Mouse (Mus musculus): ENCODE data around the gene Sgsm2.
"Not testable (repeated sequence)": the region's sequence is repeated elsewhere in the genome, so short reads cannot be mapped to it uniquely, and the experiment has no call there.

Sgsm2 gene

DNA sequence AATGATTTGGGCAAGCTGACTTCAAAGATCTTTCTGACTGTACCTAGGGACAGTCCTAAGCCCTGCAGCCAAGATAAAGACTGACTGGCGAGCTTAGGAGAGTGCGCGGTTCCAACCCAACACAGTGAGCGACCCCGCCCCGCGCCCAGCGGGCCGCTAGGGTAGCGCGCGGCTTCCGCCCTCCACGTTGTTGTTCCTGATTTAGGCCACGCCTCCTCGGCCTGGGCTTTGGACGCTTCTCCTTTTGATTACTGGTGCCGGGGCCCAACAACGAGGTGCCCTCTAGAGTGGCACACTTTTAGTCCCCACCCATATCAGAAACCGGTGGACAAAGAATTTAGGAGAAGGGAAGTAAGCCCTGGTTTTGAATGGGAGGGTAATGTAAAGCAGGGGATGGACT is 67.0 kb downstream of the Sgsm2 start:
- DNase-seq (ENCODE audit: low spot score in 2 of 2), result peak; percentile 89 to 94

- DNase-seq (ENCODE audit: low spot score in 2 of 2), result peak in 1 of 2 experiments; percentile 63
Measured at GRCm38 (mm10) chr11:74828965-74829550, 67.8 kb downstream of the Sgsm2 start.

DNA sequence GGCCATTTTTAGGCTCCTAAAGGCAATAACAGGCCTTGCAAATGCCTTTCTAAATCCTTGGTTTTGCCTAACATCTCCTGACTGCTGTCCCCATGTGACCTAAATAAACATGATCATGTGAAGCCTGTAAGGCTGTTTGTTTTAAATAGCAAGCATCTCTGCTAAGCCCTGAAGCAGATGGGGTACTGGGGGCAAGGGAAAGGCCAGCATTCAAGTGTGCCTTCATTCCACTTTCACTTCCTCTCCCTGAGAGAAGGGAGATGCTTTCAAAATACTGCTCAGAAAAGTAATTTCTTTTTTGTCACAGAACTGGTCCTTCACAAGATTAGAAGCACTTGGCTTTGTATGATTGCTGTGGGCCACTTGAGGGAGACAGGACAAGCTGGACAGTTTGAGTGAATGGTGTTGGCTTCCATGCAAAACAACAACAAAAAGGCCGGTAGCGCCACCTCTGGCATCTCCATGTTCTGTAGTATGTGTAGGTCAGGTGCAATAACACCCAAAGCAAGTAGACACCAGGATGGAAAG is 68.4 kb downstream of the Sgsm2 start:
- DNase-seq (ENCODE audit: low spot score in 2 of 2), result peak in 1 of 2 experiments; percentile 73

GRCm38 (mm10) chr11:74827791-74828403 is 69.0 kb downstream of the Sgsm2 start:
- DNase-seq (ENCODE audit: low spot score in 2 of 2), result peak in 1 of 2 experiments; percentile 58

DNA sequence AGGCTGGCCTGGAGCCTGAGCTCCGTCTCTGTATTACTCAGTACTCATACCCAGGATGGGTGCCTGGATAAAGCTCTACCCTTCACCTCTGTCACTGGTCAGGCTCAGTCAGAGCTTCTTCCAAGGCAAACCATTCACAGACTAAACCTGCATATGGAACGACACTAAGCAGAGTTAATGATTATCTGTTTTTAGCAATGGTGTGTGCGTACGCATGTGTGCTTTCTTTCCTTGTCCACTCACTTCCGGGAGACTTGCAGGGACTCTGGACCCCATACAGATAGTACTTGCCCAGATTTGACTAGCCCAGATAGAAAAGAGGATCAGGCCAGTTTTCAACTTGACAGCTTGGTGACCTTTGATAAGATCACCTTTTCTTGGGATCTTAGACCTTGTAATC is 70.2 kb downstream of the Sgsm2 start:
- no peak for DNase-seq (ENCODE audit: low spot score in 2 of 2)

- peak in 1 of 2 experiments; percentile 57 for DNase-seq (ENCODE audit: low spot score in 2 of 2)
Measured at GRCm38 (mm10) chr11:74826151-74826550, 70.7 kb downstream of the Sgsm2 start.

- no peak for DNase-seq (ENCODE audit: low spot score in 2 of 2)
Measured at GRCm38 (mm10) chr11:74822746-74823440, 74.0 kb downstream of the Sgsm2 start.

DNA sequence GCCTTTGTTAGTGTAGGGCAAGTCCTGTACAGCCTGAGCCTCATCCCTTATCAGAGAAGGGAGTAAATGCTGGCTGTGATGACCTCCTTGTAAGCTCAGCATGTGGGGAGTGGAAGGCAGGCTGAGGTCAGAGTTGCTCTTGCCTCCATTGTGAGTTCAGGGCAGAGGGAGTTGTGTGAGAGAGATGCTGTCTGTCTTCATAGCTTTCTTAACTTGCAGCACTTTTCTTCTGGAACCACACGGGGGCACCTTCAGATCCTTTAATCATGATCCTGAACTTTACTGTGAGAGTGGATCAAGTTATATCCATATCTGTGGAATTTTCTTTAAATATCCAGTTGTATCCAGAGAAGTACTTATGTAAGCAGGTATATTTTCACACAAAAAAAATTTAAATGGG is 75.4 kb downstream of the Sgsm2 start:
- peak in 1 of 2 experiments; percentile 57 for DNase-seq (ENCODE audit: low spot score in 2 of 2)

DNA sequence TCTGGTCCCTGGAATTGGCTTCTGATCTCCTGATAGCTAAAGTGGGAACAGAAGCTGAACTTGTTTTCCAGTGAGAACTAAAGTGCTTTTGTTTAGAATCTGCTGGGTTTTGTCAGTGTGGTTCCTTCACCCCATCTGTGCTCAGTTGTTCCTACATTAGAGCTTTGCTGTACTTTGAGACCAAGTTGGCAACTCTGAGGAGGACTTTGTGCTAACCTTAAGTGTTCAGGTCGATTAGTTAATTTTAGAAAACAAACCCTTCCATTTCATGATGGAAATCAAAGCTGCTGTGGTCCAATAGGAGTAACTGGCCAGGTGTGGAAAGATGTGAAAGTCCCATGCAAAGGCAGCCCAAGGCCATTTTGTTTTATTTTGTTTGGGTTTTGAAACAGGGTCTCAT is 75.9 kb downstream of the Sgsm2 start:
- DNase-seq (ENCODE audit: low spot score in 2 of 2), result no peak

- no peak for DNase-seq (ENCODE audit: low spot score in 2 of 2)
Measured at GRCm38 (mm10) chr11:74815795-74816194, 81.1 kb downstream of the Sgsm2 start.

DNA sequence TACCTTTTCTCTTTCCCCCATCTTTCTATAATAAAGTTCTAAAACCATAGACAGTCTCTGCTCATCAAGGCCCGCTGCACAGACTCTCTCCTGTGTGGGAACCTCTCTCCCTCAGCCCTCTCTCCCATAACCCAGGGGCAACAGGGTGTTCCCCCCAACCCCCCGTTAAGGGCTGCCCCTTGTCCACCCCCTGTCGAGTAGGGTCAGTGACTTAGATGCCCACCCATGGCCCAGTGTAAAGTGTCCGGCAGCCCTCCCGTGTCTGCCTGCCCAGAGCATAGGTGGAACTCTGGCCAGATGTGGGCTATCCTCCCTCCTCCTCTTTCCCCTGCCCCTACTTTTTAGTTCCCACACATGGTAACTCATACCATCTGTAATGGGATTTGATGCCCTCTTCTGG is 85.3 kb downstream of the Sgsm2 start:
- no peak for DNase-seq (ENCODE audit: low spot score in 2 of 2)

DNA sequence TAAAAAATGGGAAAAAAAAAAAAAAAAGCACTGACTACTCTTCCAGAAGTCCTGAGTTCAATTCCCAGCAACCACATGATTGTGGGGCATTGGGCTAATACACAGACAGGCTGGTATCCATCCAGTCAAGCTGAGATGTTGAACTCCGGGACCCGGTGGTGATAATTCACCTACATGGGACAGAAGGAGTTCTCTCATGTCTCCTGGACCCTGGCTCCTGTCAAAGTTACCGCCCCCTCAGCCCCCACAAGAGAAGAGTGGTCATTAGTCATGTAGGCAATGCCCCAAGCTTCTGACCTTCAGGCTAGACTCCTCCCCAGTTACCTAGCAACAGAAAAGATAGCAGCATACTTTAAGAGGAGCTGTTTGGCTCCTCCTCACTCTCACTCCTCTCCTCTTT is 85.8 kb downstream of the Sgsm2 start:
- DNase-seq (ENCODE audit: low spot score in 2 of 2), result not testable (repeated sequence)

DNA sequence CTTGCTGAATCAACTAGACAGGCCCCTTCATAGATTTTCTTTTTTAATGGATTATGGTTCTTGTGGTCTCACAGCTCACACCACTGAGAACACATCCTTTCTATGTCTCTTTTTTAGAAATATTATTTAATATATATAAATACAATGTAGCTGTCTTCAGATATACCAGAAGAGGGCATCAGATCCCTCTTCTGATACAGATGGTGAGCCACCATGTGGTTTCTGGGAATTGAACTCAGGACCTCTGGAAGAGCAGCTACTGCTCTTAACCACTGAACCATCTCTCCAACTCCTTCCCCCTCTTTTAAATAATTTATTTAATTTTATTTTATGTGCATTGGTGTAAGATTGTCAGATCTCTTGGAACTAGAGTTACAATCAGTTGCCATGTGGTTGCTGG is 86.7 kb downstream of the Sgsm2 start:
- no peak for DNase-seq (ENCODE audit: low spot score in 2 of 2)

- no peak for DNase-seq (ENCODE audit: low spot score in 2 of 2)
Measured at GRCm38 (mm10) chr11:74808251-74808853, 88.5 kb downstream of the Sgsm2 start.

DNA sequence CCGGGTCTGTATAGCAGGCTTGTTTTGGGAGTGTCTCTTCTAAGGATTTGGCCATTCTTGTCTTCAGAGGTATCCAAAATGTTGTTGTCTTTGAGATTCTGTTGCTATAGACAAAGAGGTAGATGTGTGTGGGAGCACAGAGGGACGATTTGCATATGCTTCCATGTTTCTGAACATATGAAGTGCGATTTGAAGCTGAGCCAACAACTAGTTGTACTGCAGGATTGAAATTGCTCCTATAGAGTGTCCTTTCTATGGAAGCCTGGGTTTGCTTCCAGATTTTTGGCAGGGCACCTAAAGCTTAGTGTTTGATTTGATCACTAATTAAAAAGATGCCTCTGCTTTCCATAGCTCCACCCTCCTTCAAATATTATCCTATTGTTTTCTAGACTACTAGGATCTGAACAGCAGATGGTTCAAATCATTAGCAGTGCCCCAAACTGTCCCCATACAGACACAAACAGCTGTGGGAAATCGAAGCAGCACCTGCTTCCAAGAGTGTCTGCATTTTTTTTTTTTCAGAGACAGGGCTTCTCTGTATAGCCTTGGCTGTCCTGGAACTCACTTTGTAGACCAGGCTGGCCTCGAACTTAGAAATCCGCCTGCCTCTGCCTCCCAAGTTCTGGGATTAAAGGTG is 89.5 kb downstream of the Sgsm2 start:
- DNase-seq (ENCODE audit: low spot score in 2 of 2), result no peak

DNA sequence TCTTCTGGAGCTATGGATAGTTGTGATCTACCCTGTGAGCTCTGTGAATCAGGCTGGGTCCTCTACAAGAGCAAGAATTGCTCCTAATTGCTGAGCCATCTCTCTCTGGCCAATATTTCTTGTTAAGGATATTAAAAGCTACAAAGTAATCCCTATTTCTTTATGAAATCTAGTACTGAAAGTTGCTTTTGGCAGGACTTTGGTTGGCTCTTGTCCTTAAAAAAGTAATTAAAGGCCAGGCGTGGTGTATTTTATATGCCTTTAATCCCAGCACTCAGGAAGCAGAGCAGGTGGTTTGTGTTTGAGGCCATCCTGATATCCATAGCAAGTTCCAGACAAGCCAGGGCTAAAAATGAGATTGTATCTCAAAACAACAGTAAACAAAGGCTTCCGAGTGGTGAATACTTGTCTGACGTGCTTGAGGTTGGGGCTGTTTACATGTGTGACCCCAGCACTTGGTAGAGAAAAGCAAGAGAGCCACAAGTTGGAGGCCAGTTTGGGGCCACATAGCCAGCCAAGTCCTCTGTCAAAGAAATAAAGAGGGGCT is 92.7 kb downstream of the Sgsm2 start:
- no peak for DNase-seq (ENCODE audit: low spot score in 2 of 2)

- no peak for DNase-seq (ENCODE audit: low spot score in 2 of 2)
Measured at GRCm38 (mm10) chr11:74800658-74801057, 96.2 kb downstream of the Sgsm2 start.

Data from spleen, postnatal 4 days (tissue).